Mouse (Mus musculus) CH12.LX (cell line): ENCODE results near the gene Pdcd5. TPM values are rescaled to one million over a fixed set of nuclear protein-coding genes. Genes with fewer than 3 reads are reported as not detected.

ENCODE experiments used
- DNase-seq: peaks from one replicate; pipeline ENCODE4 v3.0.0-alpha.2; 2013; ENCODE audit errors: extremely low read depth
- H3K27ac ChIP-seq: 2 replicates; pipeline ENCODE4 v1.5.1; 2012; ENCODE audit warnings: low read depth, mild to moderate bottlenecking, control low read depth, moderate library complexity; ENCODE audit not compliant: insufficient read depth
- H3K27me3 ChIP-seq: replicated peaks from 2 replicates; pipeline ENCODE3; 2012; ENCODE audit warnings: inconsistent platforms
- H3K36me3 ChIP-seq, 2 experiments: replicated peaks in 1 of 2; 2 replicates each; pipeline versions ENCODE3 to v1.6.1; 2012; ENCODE audit warnings: inconsistent platforms in 1 of 2, low read length in 1 of 2, mild to moderate bottlenecking in 1 of 2, mixed read lengths in 1 of 2, moderate library complexity in 1 of 2; ENCODE audit not compliant: control insufficient read depth in 1 of 2, insufficient read depth in 1 of 2
- H3K4me1 ChIP-seq, 2 experiments: 2 replicates each; pipeline ENCODE4 v1.6.1; 2012; ENCODE audit warnings: inconsistent platforms in 1 of 2, moderate library complexity in 1 of 2; ENCODE audit not compliant: insufficient read depth in 2 of 2, control insufficient read depth in 1 of 2
- H3K4me2 ChIP-seq: 2 replicates; pipeline ENCODE4 v1.6.1; 2012; ENCODE audit warnings: low read depth, mild to moderate bottlenecking, control low read depth; ENCODE audit not compliant: poor library complexity, insufficient read depth, severe bottlenecking
- H3K4me3 ChIP-seq, 3 experiments: fragments of 150-350 bp in 1 of 3; sonication (generic) in 1 of 3; replicated peaks in 1 of 3; 2 replicates each; pipeline versions ENCODE3 to v1.5.1; 2011 to 2012; ENCODE audit warnings: low read depth in 2 of 3, low read length in 2 of 3, mild to moderate bottlenecking in 2 of 3, moderate library complexity in 2 of 3, control low read depth in 1 of 3, improper control_type of control experiment in 1 of 3, inconsistent platforms in 1 of 3, mixed read lengths in 1 of 3; ENCODE audit not compliant: poor library complexity in 1 of 3
- H3K79me2 ChIP-seq: replicated peaks from 2 replicates; pipeline ENCODE4 v1.6.1; 2012; ENCODE audit warnings: mild to moderate bottlenecking, moderate library complexity; ENCODE audit not compliant: control insufficient read depth, poor library complexity, insufficient read depth, severe bottlenecking; ENCODE audit errors: extremely low read depth
- H3K9ac ChIP-seq: 2 replicates; pipeline ENCODE4 v1.6.1; 2012; ENCODE audit warnings: low read depth, mild to moderate bottlenecking, control low read depth, moderate library complexity; ENCODE audit not compliant: insufficient read depth
- H3K9me3 ChIP-seq: replicated peaks from 2 replicates; pipeline ENCODE3; 2012; ENCODE audit warnings: low read length, inconsistent platforms, mixed read lengths
- BHLHE40 ChIP-seq: IDR thresholded peaks from 2 replicates; pipeline ENCODE4 v1.6.1; 2011; ENCODE audit warnings: mild to moderate bottlenecking, low read depth, low read length, improper control_type of control experiment
- CHD2 ChIP-seq: IDR thresholded peaks from 2 replicates; pipeline ENCODE4 v1.6.1; 2011; ENCODE audit warnings: low read length, improper control_type of control experiment
- CTCF ChIP-seq, 2 experiments: IDR thresholded peaks in 1 of 2; conservative IDR thresholded peaks in 1 of 2; 2 replicates each; pipeline ENCODE4 v1.5.1; 2011 to 2012; ENCODE audit warnings: low read depth in 2 of 2, low read length in 2 of 2, improper control_type of control experiment in 1 of 2, inconsistent platforms in 1 of 2, mild to moderate bottlenecking in 1 of 2, moderate library complexity in 1 of 2
- E2F4 ChIP-seq: IDR thresholded peaks from 2 replicates; pipeline ENCODE4 v1.6.1; 2011; ENCODE audit warnings: low read depth, low read length, improper control_type of control experiment; ENCODE audit not compliant: insufficient replicate concordance
- EP300 ChIP-seq: IDR thresholded peaks from 2 replicates; pipeline ENCODE4 v1.6.1; 2011; ENCODE audit warnings: low read length, improper control_type of control experiment
- ETS1 ChIP-seq: conservative IDR thresholded peaks from 2 replicates; pipeline ENCODE4 v1.6.1; 2012; ENCODE audit warnings: low read depth, mild to moderate bottlenecking, inconsistent platforms, low read length, improper control_type of control experiment, moderate library complexity
- GABPA ChIP-seq: IDR thresholded peaks from 2 replicates; pipeline ENCODE4 v1.6.1; 2012; ENCODE audit warnings: low read depth, low read length, improper control_type of control experiment, inconsistent platforms; ENCODE audit not compliant: insufficient replicate concordance
- HCFC1 ChIP-seq: IDR thresholded peaks from 2 replicates; pipeline ENCODE4 v1.6.1; 2012; ENCODE audit warnings: low read depth, mild to moderate bottlenecking, inconsistent platforms, low read length, improper control_type of control experiment
- JUN ChIP-seq: IDR thresholded peaks from 2 replicates; pipeline ENCODE4 v1.6.1; 2011; ENCODE audit warnings: low read depth, mild to moderate bottlenecking, low read length, improper control_type of control experiment, moderate library complexity; ENCODE audit not compliant: insufficient read depth
- MAFK ChIP-seq: IDR thresholded peaks from 2 replicates; pipeline ENCODE4 v1.6.1; 2011; ENCODE audit warnings: low read length, improper control_type of control experiment; ENCODE audit not compliant: insufficient replicate concordance
- MYC ChIP-seq: IDR thresholded peaks from 2 replicates; pipeline ENCODE4 v1.6.1; 2011; ENCODE audit warnings: low read depth, mild to moderate bottlenecking, improper control_type of control experiment, low read length
- NELFE ChIP-seq: IDR thresholded peaks from 2 replicates; pipeline ENCODE4 v1.6.1; 2011; ENCODE audit warnings: low read depth, low read length, improper control_type of control experiment
- NRF1 ChIP-seq: IDR thresholded peaks from 2 replicates; pipeline ENCODE4 v1.6.1; 2014; ENCODE audit warnings: low read depth, mild to moderate bottlenecking, inconsistent platforms, low read length, improper control_type of control experiment, moderate library complexity
- POLR2A ChIP-seq: IDR thresholded peaks from 2 replicates; pipeline ENCODE4 v1.6.1; 2011; ENCODE audit warnings: low read depth, mild to moderate bottlenecking, improper control_type of control experiment, low read length
- RAD21 ChIP-seq: IDR thresholded peaks from 2 replicates; pipeline ENCODE4 v1.6.1; 2011; ENCODE audit warnings: low read depth, mild to moderate bottlenecking, low read length, improper control_type of control experiment, moderate library complexity
- RCOR1 ChIP-seq: conservative IDR thresholded peaks from 2 replicates; pipeline ENCODE4 v1.6.1; 2012; ENCODE audit warnings: low read depth, mild to moderate bottlenecking, inconsistent platforms, low read length, improper control_type of control experiment
- SMC3 ChIP-seq: IDR thresholded peaks from 2 replicates; pipeline ENCODE4 v1.6.1; 2011; ENCODE audit warnings: low read depth, low read length, improper control_type of control experiment
- TBP ChIP-seq: conservative IDR thresholded peaks from 2 replicates; pipeline ENCODE4 v1.6.1; 2011; ENCODE audit warnings: low read depth, low read length, improper control_type of control experiment
- TCF12 ChIP-seq: IDR thresholded peaks from 2 replicates; pipeline ENCODE4 v1.6.1; 2014; ENCODE audit warnings: low read depth, mild to moderate bottlenecking, inconsistent platforms, low read length, improper control_type of control experiment
- UBTF ChIP-seq: IDR thresholded peaks from 2 replicates; pipeline ENCODE4 v1.6.1; 2012; ENCODE audit warnings: low read depth, mild to moderate bottlenecking, inconsistent platforms, low read length, improper control_type of control experiment, moderate library complexity
- ZC3H11A ChIP-seq: IDR thresholded peaks from 2 replicates; pipeline ENCODE4 v1.6.1; 2012; ENCODE audit warnings: low read depth, mild to moderate bottlenecking, inconsistent platforms, low read length, improper control_type of control experiment
- ZKSCAN1 ChIP-seq: IDR thresholded peaks from 2 replicates; pipeline ENCODE4 v1.6.1; 2012; ENCODE audit warnings: low read depth, inconsistent platforms, low read length, improper control_type of control experiment, borderline replicate concordance
- ZMIZ1 ChIP-seq: IDR thresholded peaks from 2 replicates; pipeline ENCODE4 v1.6.1; 2012; ENCODE audit warnings: low read depth, mild to moderate bottlenecking, inconsistent platforms, low read length, improper control_type of control experiment
- ZNF384 ChIP-seq: IDR thresholded peaks from 2 replicates; pipeline ENCODE4 v1.6.1; 2012; ENCODE audit warnings: low read depth, low read length, improper control_type of control experiment, inconsistent platforms
- dilution Hi-C: fragments of 300-500 bp; cut with MboI; formaldehyde crosslinking; loops from 2 replicates; pipeline ENCODE4 v1.14.3; 2020; ENCODE audit warnings: low sequenced_read_pairs; ENCODE audit not compliant: extremely low pct_unique_long_range_greater_than_20kb, extremely low pct_ligation_motif_present
- in situ Hi-C: fragments of 300-500 bp; cut with MboI; formaldehyde crosslinking; loops from 3 replicates; pipeline ENCODE4 v1.14.3; 2019; ENCODE audit warnings: low sequenced_read_pairs, low pct_ligation_motif_present, low pct_unique_long_range_greater_than_20kb, mixed read lengths
- polyA plus RNA-seq: library from polyadenylated mRNA; unstranded; fragments of >175 nt; gene quantifications from 2 replicates; pipeline ENCODE4 v1.2.1, GENCODE M21; 2012; ENCODE audit warnings: low read depth; ENCODE audit not compliant: insufficient read length
- total RNA-seq, 2 experiments: library from RNA; depleted of rRNA; stranded (reverse); fragments of 300-350 nt in 1 of 2; fragments of >200 nt in 1 of 2; gene quantifications; 2 replicates each; pipeline ENCODE4 v1.2.3; 2012 to 2014

Pdcd5 gene
- total and polyA plus RNA-seq, 3 experiments: 174 to 242 (median 241) TPM

- TF ChIP-seq EP300: no peak
- TF ChIP-seq MAFK: no peak
- no peak for TF ChIP-seq E2F4
- TF ChIP-seq GABPA: no peak
- TF ChIP-seq RCOR1: no peak
- no peak for TF ChIP-seq TBP
- no peak for TF ChIP-seq NRF1
- TF ChIP-seq MYC: no peak
- no peak for TF ChIP-seq JUN
- TF ChIP-seq POLR2A: no peak
- TF ChIP-seq ZC3H11A: no peak
- no peak for TF ChIP-seq BHLHE40
- no peak for TF ChIP-seq ZMIZ1
- no peak for TF ChIP-seq CHD2
- TF ChIP-seq ZKSCAN1: no peak
- TF ChIP-seq HCFC1: no peak
- TF ChIP-seq TCF12: no peak
- no peak for TF ChIP-seq ETS1
- TF ChIP-seq, all 38 proteins: peak for 0
- dilution Hi-C loops: no loop called here
- Histone ChIP-seq H3K4me2 (no peak overlapping the region), H3K27ac (no peak overlapping the region), H3K9me3 (peaks cover 4% of the 10 kb centered on the region), H3K4me3 (no peak overlapping the region), H3K36me3 (no peaks in the 10 kb centered on the region), H3K79me2 (no peaks in the 10 kb centered on the region), H3K4me1 (no peaks in the 10 kb centered on the region), H3K9ac (no peak overlapping the region), H3K27me3 (no peaks in the 10 kb centered on the region)
- DNase-seq: no peak
- in situ Hi-C loops: loop anchor here (25.0 kb wide), 1 partner anchor 1698 kb away; no protein-coding TSS in a partner anchor
Measured at GRCm38 (mm10) chr7:35663790-35664376, 16.6 kb upstream of the Pdcd5 start.

- dilution Hi-C loops: no loop called here
- no peak for TF ChIP-seq UBTF
- no peak for TF ChIP-seq ZKSCAN1
- TF ChIP-seq CTCF (conservative IDR thresholded peaks at IDR 0.05 in 1 of 2, IDR thresholded peaks at IDR 0.05 in 1 of 2; ENCODE audit: low read depth in 2 of 2, low read length in 2 of 2): peak; percentile 76 to 79
- no peak for TF ChIP-seq HCFC1
- no peak for TF ChIP-seq NELFE
- no peak for TF ChIP-seq ZNF384
- peak; percentile 59 for TF ChIP-seq RAD21
- no peak for TF ChIP-seq CHD2
- peak; percentile 51 for TF ChIP-seq SMC3
- TF ChIP-seq MYC: no peak
- H3K9me3 ChIP-seq: peaks cover 4% of the 10 kb centered on the region
Measured at GRCm38 (mm10) chr7:35659173-35659572, 11.9 kb upstream of the Pdcd5 start.

More at GRCm38 (mm10) chr7:35659173-35659572, 11.9 kb upstream of the Pdcd5 start:
- Histone ChIP-seq H3K36me3 (no peaks in the 10 kb centered on the region), H3K4me2 (no peak overlapping the region), H3K9ac (no peak overlapping the region), H3K4me3 (no peak overlapping the region), H3K27ac (no peak overlapping the region), H3K27me3 (no peaks in the 10 kb centered on the region), H3K79me2 (no peaks in the 10 kb centered on the region), H3K4me1 (peaks cover 0 to 3% of the 10 kb centered on the region in 2 experiments; a peak in 1 of 4 replicates)
- DNase-seq: peak; percentile 38
- in situ Hi-C loops: loop anchor here (25.0 kb wide), 1 partner anchor 1703 kb away; no protein-coding TSS in a partner anchor
